Mouse (Mus musculus) MEL (cell line): ENCODE results near the gene Hcls1. TPM values are rescaled to one million over a fixed set of nuclear protein-coding genes. Genes with fewer than 3 reads are reported as not detected.
A peak's percentile ranks its signal among the peaks of the same experiment; 100 is the strongest.

Experiments
- DNase-seq: peaks from one replicate; pipeline ENCODE4 v3.0.0; 2011; ENCODE audit warnings: low read depth, low spot score
- H3K27ac ChIP-seq: 2 replicates; pipeline ENCODE4 v1.5.1; 2012; ENCODE audit warnings: low read depth, mild to moderate bottlenecking, control low read depth, low read length, moderate library complexity; ENCODE audit not compliant: control insufficient read depth
- H3K27me3 ChIP-seq, 2 experiments: fragments of 150-350 bp in 1 of 2; sonication (generic) in 1 of 2; 2 replicates each; pipeline ENCODE4 v1.6.1; 2012; ENCODE audit warnings: low read length in 2 of 2, mild to moderate bottlenecking in 2 of 2, improper control_type of control experiment in 1 of 2, moderate library complexity in 1 of 2; ENCODE audit not compliant: insufficient read depth in 2 of 2, control insufficient read depth in 1 of 2
- H3K36me3 ChIP-seq, 2 experiments: 2 replicates each; pipeline ENCODE4 v1.6.1; 2012 to 2014; ENCODE audit warnings: low read length in 2 of 2, improper control_type of control experiment in 1 of 2, inconsistent platforms in 1 of 2, mild to moderate bottlenecking in 1 of 2; ENCODE audit not compliant: insufficient read depth in 2 of 2, control insufficient read depth in 1 of 2
- H3K4me1 ChIP-seq, 2 experiments: fragments of 150-350 bp in 1 of 2; sonication (generic) in 1 of 2; 2 replicates each; pipeline ENCODE4 v1.6.1; 2012; ENCODE audit warnings: low read length in 2 of 2, improper control_type of control experiment in 1 of 2, mild to moderate bottlenecking in 1 of 2; ENCODE audit not compliant: insufficient read depth in 2 of 2, control insufficient read depth in 1 of 2
- H3K4me3 ChIP-seq, 2 experiments: fragments of 150-350 bp in 1 of 2; sonication (generic) in 1 of 2; 2 replicates each; pipeline ENCODE4 v1.5.1; 2012; ENCODE audit warnings: low read depth in 2 of 2, low read length in 2 of 2, mild to moderate bottlenecking in 2 of 2, moderate library complexity in 2 of 2, control low read depth in 1 of 2, improper control_type of control experiment in 1 of 2; ENCODE audit not compliant: control insufficient read depth in 1 of 2, insufficient read depth in 1 of 2
- H3K79me2 ChIP-seq: 2 replicates; pipeline ENCODE4 v1.6.1; 2012; ENCODE audit warnings: mild to moderate bottlenecking, low read length, moderate library complexity; ENCODE audit not compliant: control insufficient read depth, poor library complexity, insufficient read depth
- H3K9ac ChIP-seq: 2 replicates; pipeline ENCODE4 v1.6.1; 2012; ENCODE audit warnings: low read depth, mild to moderate bottlenecking, control low read depth, low read length, moderate library complexity; ENCODE audit not compliant: control insufficient read depth, poor library complexity, severe bottlenecking
- H3K9me3 ChIP-seq: fragments of 150-350 bp; sonication (generic); replicated peaks from 2 replicates; pipeline ENCODE4 v1.6.1; 2012; ENCODE audit warnings: mild to moderate bottlenecking, low read length, improper control_type of control experiment, moderate library complexity; ENCODE audit not compliant: insufficient read depth
- BHLHE40 ChIP-seq: IDR thresholded peaks from 2 replicates; pipeline ENCODE4 v1.6.1; 2012; ENCODE audit warnings: low read depth, mild to moderate bottlenecking, inconsistent platforms, low read length, improper control_type of control experiment, borderline replicate concordance
- CHD1 ChIP-seq: IDR thresholded peaks from 2 replicates; pipeline ENCODE4 v1.6.1; 2012; ENCODE audit warnings: low read depth, mild to moderate bottlenecking, inconsistent platforms, low read length, improper control_type of control experiment
- CHD2 ChIP-seq: IDR thresholded peaks from 2 replicates; pipeline ENCODE4 v1.6.1; 2011; ENCODE audit warnings: low read length, improper control_type of control experiment
- E2F4 ChIP-seq: IDR thresholded peaks from 2 replicates; pipeline ENCODE4 v1.6.1; 2011; ENCODE audit warnings: low read depth, low read length, improper control_type of control experiment, borderline replicate concordance
- ELF1 ChIP-seq: IDR thresholded peaks from 2 replicates; pipeline ENCODE4 v1.6.1; 2014; ENCODE audit warnings: low read depth, mild to moderate bottlenecking, inconsistent platforms, low read length, improper control_type of control experiment, moderate library complexity
- EP300 ChIP-seq, 2 experiments: IDR thresholded peaks; 2 replicates each; pipeline ENCODE4 v1.6.1; 2011; ENCODE audit warnings: improper control_type of control experiment in 2 of 2, low read length in 2 of 2, low read depth in 1 of 2, mild to moderate bottlenecking in 1 of 2
- ETS1 ChIP-seq: IDR thresholded peaks from 2 replicates; pipeline ENCODE4 v1.6.1; 2012; ENCODE audit warnings: low read depth, mild to moderate bottlenecking, inconsistent platforms, low read length, improper control_type of control experiment, moderate library complexity
- GABPA ChIP-seq: IDR thresholded peaks from 2 replicates; pipeline ENCODE4 v1.6.1; 2012; ENCODE audit warnings: low read depth, mild to moderate bottlenecking, inconsistent platforms, low read length, improper control_type of control experiment, moderate library complexity
- GATA1 ChIP-seq: IDR thresholded peaks from 2 replicates; pipeline ENCODE4 v1.6.1; 2011; ENCODE audit warnings: low read depth, low read length, improper control_type of control experiment
- JUND ChIP-seq: IDR thresholded peaks from 2 replicates; pipeline ENCODE4 v1.6.1; 2011; ENCODE audit warnings: low read depth, mild to moderate bottlenecking, improper control_type of control experiment, low read length
- MAFK ChIP-seq: IDR thresholded peaks from 2 replicates; pipeline ENCODE4 v1.6.1; 2011; ENCODE audit warnings: low read depth, mild to moderate bottlenecking, low read length, improper control_type of control experiment, borderline replicate concordance
- MAX ChIP-seq: IDR thresholded peaks from 2 replicates; pipeline ENCODE4 v1.6.1; 2011; ENCODE audit warnings: low read length, improper control_type of control experiment
- MEF2A ChIP-seq: IDR thresholded peaks from 2 replicates; pipeline ENCODE4 v1.6.1; 2014; ENCODE audit warnings: low read depth, mild to moderate bottlenecking, inconsistent platforms, low read length, improper control_type of control experiment; ENCODE audit not compliant: poor library complexity, insufficient replicate concordance, severe bottlenecking; ENCODE audit errors: extremely low read depth
- MYB ChIP-seq: IDR thresholded peaks from 2 replicates; pipeline ENCODE4 v1.6.1; 2011; ENCODE audit warnings: mild to moderate bottlenecking, low read depth, low read length, improper control_type of control experiment
- NELFE ChIP-seq: IDR thresholded peaks from 2 replicates; pipeline ENCODE4 v1.6.1; 2011; ENCODE audit warnings: low read depth, low read length, improper control_type of control experiment
- SIN3A ChIP-seq: IDR thresholded peaks from 2 replicates; pipeline ENCODE4 v1.6.1; 2012; ENCODE audit warnings: low read length, improper control_type of control experiment, inconsistent platforms
- TAL1 ChIP-seq: IDR thresholded peaks from 2 replicates; pipeline ENCODE4 v1.6.1; 2012; ENCODE audit warnings: mild to moderate bottlenecking, inconsistent platforms, low read length, moderate library complexity, mixed read lengths
- TBP ChIP-seq: IDR thresholded peaks from 2 replicates; pipeline ENCODE4 v1.8.0; 2011; ENCODE audit warnings: low read depth, low read length, improper control_type of control experiment
- UBTF ChIP-seq: IDR thresholded peaks from 2 replicates; pipeline ENCODE4 v1.6.1; 2012; ENCODE audit warnings: low read depth, mild to moderate bottlenecking, inconsistent platforms, low read length, improper control_type of control experiment, moderate library complexity, borderline replicate concordance; ENCODE audit not compliant: insufficient read depth
- USF2 ChIP-seq, 2 experiments: IDR thresholded peaks; 2 replicates each; pipeline ENCODE4 v1.6.1; 2011 to 2012; ENCODE audit warnings: improper control_type of control experiment in 2 of 2, low read length in 2 of 2, borderline replicate concordance in 1 of 2, inconsistent platforms in 1 of 2, low read depth in 1 of 2, mild to moderate bottlenecking in 1 of 2; ENCODE audit not compliant: insufficient read depth in 1 of 2
- ZMIZ1 ChIP-seq: IDR thresholded peaks from 2 replicates; pipeline ENCODE4 v1.6.1; 2012; ENCODE audit warnings: low read depth, mild to moderate bottlenecking, inconsistent platforms, low read length, improper control_type of control experiment, moderate library complexity
- ZNF384 ChIP-seq: IDR thresholded peaks from 2 replicates; pipeline ENCODE4 v1.6.1; 2012; ENCODE audit warnings: low read depth, mild to moderate bottlenecking, inconsistent platforms, low read length, improper control_type of control experiment
- polyA plus RNA-seq, 2 experiments: library from polyadenylated mRNA; stranded (reverse) in 1 of 2; unstranded in 1 of 2; fragments of >175 nt in 1 of 2; fragments of >200 nt in 1 of 2; gene quantifications; 2 replicates each; pipeline versions ENCODE4 v1.2.1 to v1.2.4; 2012; ENCODE audit warnings: low replicate concordance in 2 of 2, low read depth in 1 of 2; ENCODE audit not compliant: insufficient read length in 2 of 2, insufficient read depth in 1 of 2, missing spikeins in 1 of 2
- total RNA-seq: library from RNA; depleted of rRNA; stranded (reverse); fragments of 300-350 nt; gene quantifications from 2 replicates; pipeline ENCODE4 v1.2.3, GENCODE M21; 2012

Hcls1 gene
- total and polyA plus RNA-seq, 3 experiments: 57.4 to 91.4 TPM; not detected in 1

DNA sequence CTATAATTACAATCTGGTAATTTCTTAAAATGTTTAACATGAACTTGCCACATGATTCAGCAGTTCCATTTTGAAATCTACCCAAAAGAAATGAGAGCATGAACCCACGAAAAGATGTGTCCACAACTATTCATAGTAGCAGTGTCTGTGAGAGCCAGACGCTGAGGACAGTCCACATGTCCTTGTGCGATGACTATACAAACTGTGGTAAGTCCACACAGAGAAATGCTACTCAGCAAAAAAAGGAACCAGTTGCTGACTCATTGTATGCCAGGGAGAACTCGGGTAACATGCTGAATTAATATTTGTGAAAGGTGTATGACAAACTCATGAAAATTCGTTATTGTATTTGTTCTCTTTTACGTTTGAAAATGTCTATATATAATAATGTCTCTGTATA lies 62.9 kb downstream of the Hcls1 start:
- Histone ChIP-seq H3K36me3 (no peaks in the 10 kb centered on the region), H3K9me3 (no peaks in the 10 kb centered on the region), H3K79me2 (no peaks in the 10 kb centered on the region), H3K4me1 (no peaks in the 10 kb centered on the region), H3K9ac (no peak overlapping the region), H3K4me3 (no peak overlapping the region), H3K27me3 (peaks cover 1 to 3% of the 10 kb centered on the region in 2 experiments; a peak in 2 of 4 replicates), H3K27ac (no peak overlapping the region)
- DNase-seq: peak; percentile 20
- no peak for TF ChIP-seq ZNF384
- no peak for TF ChIP-seq MAX
- no peak for TF ChIP-seq MYB
- TF ChIP-seq BHLHE40: no peak
- no peak for TF ChIP-seq NELFE
- no peak for TF ChIP-seq ZMIZ1
- TF ChIP-seq MAFK: peak; percentile 30; the same call in 1 of the 2 replicates
- no peak for TF ChIP-seq JUND

DNA sequence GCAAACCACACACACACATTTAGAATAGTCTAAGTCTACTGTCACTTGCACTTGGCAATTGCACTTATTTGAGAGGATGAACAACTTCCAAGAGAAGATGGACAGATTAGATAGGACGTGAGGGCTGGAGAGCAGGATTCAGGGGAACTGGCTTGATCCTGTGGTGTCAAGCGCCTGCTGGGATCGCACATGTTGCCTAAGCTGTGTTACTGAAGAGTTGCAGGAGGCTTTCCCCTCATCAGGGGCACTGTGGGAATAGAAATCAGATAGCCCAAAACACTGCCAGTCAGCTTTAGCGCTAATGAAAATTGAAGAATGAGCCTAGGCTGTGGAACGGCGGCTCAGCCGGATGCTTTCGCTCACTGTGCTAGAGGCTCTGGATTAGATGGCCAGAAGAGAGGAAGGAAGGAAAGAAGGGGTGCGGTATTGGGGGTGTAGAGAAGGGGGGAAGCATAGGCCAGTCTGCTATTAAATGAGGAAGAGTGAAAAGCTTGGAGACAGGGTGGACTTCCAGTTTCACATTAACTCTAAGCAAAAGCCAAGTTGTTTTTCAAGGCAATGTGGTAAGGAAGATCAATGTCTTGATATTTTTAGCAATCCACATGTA lies 64.7 kb downstream of the Hcls1 start:
- no peaks in the 10 kb centered on the region for H3K9me3 ChIP-seq
- peaks cover 1 to 8% of the 10 kb centered on the region in 2 experiments; a peak in 3 of 4 replicates for H3K27me3 ChIP-seq
- no peak overlapping the region for H3K27ac ChIP-seq
- H3K9ac ChIP-seq: no peak overlapping the region
- TF ChIP-seq GATA1 (no peak), JUND (no peak), ETS1 (no peak), ZNF384 (no peak), CHD1 (no peak), CHD2 (no peak), EP300 (IDR thresholded peaks at IDR 0.05; ENCODE audit: low read depth in 1 of 2, low read length in 2 of 2) (no peak), UBTF (no peak), USF2 (IDR thresholded peaks at IDR 0.05; ENCODE audit: borderline replicate concordance in 1 of 2, insufficient read depth in 1 of 2, low read depth in 1 of 2, low read length in 2 of 2) (no peak), E2F4 (no peak), TBP (no peak), NELFE (no peak), SIN3A (no peak), TAL1 (no peak), MAX (no peak), GABPA (no peak), ZMIZ1 (no peak), ELF1 (no peak), MEF2A (no peak)
- TF ChIP-seq, all 39 proteins: peak for 0
- H3K36me3 ChIP-seq: no peaks in the 10 kb centered on the region
- no peaks in the 10 kb centered on the region for H3K4me1 ChIP-seq
- no peak for DNase-seq
- H3K4me3 ChIP-seq: no peak overlapping the region
- H3K79me2 ChIP-seq: no peaks in the 10 kb centered on the region
